ENCODE assay signal across 8 mouse cellular contexts in the genomic region with DNA sequence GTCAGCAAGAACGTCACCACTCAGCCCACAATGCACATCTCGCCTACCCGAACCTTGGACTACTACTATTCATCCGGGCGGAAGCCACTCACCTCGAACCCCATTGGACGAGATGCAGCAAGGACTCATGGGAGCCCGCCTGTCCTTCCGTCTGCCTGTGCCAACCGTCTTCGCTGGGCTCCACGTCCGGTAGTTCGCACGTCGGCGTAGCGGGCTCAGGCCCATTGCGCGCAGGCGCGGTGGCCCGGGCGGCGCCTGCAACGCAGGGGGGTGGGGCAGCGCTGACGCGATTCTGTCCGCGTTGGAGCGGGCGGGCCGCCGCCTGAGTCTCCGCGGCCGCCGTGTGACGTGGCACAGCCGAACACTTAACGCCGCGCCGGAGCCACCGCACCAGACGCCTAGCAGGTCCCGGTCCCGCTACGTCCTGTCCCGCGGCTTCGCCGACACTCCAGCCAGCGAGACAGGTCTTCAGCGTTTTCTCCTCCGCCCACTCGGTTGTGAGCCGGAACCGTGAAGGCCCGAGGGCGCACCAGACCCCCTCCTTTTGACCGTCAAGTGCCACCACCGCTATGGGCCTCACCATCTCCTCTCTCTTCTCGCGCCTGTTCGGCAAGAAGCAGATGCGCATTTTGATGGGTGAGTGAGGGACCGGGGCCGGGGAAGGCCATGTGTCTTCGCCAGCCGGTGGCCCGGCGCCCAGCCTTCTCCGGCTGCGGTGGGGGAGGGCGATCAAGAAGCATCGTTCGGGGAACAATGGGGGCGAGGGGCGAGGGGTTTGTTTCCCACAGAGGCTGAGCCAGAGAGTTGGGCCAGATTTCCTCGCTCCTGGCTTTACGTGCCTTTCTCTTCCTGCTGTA. TPM values are rescaled to one million over a fixed set of nuclear protein-coding genes. Genes with fewer than 3 reads are reported as not detected.
DNase-seq lines count a peak whose midpoint lies in the region; ATAC-seq lines count a peak whose summit lies in the region.

A gene (plus strand): TSS at position 224 of the 857 bp plus-strand sequence.

- ATAC-seq in inflammation-experienced regulatory T-cells, adult 6 months = peak; percentile 92
- peak; percentile 97 for ATAC-seq in megakaryocyte-erythroid progenitor cell, adult 5-6 weeks (replicated peaks; ENCODE audit: low FRiP score, low TSS enrichment, poor library complexity, severe bottlenecking)

- intact Hi-C loops in gastrocnemius, postnatal 14 days (cut with DNase I; ENCODE audit: low total_unique reads) = no loop called here
- intact Hi-C loops in left cerebral cortex, postnatal 10 days (cut with DNase I) = no loop called here

- peak; percentile 99 for DNase-seq in adrenal gland, adult (ENCODE audit: inconsistent age in 2 of 2, low spot score in 1 of 2)
- DNase-seq in embryo, embryonic 10.5 days (ENCODE audit: low spot score) = peak; percentile 98
- DNase-seq in gastrocnemius, postnatal 14 days = peak; percentile 99
- peak; percentile 98 to 99 for DNase-seq in left cerebral cortex, postnatal 10 days (ENCODE audit: extremely low spot score in 1 of 2, low spot score in 2 of 2)
- DNase-seq in right cerebral cortex, postnatal 25 days = peak; percentile 99
- peak; percentile 97 to 98 for DNase-seq in urinary bladder, postnatal 4 days (ENCODE audit: low spot score in 2 of 2)

RNA-seq across cellular contexts. Expression of the gene that starts here (rescaled TPM):
- 10 to 100 TPM; 53.4 to 71.0 TPM for total RNA-seq in gastrocnemius, postnatal 14 days (2021)
- polyA plus RNA-seq in inflammation-experienced regulatory T-cells, adult 6 months (2017; shearing (Covaris generic)) = 100 to 1,000 TPM; 244 to 322 (median 274) TPM
- 100 to 1,000 TPM; 154 to 157 TPM for total RNA-seq in left cerebral cortex, postnatal 10 days (2021)
- total RNA-seq in megakaryocyte-erythroid progenitor cell, adult 5-6 weeks (2014; fragmentation: Nextera tagmentation) = 122 TPM in 2 replicates
- total RNA-seq in megakaryocyte-erythroid progenitor cell, adult 5-6 weeks (2017) = 69.3 and 73.4 TPM in 2 replicates

Comparison
In these comparisons a context has a peak if more than half of its experiments do, and no peak if none do; other contexts are left out.
1. Peak in every context shown above with its lines: DNase-seq and ATAC-seq.